Mouse (Mus musculus) c-Kit-positive CD71-negative TER-119-negative erythroid progenitor cells, embryonic 14.5 days (primary cell): ENCODE results near the gene Cdh22.

Experiments used
- DNase-seq: peaks from one replicate; pipeline ENCODE4 v3.0.0-alpha.2; 2013; ENCODE audit warnings: low read depth

Gene Cdh22

DNA sequence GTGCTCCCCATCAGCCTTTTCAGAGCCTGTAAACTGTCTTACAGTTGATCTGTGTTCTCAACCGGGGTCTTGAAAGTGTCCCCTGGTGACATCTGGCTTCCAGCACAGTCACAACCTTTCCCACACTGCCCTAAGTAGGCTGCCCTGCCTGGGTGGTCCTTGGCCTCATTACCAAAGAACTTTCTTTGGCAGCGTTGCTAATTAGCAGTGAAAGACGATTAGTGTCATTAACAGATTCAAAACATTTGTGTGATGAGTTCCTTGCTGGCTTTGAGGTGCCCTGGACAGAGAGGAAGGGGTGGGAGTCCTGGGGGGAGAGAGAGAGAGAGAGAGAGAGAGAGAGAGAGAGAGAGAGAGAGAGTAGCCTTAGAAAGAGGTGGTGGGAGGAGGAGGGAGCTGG, 14.3 kb upstream of the Cdh22 start:
- DNase-seq = no peak

GRCm38 (mm10) chr2:165246349-165246748, 11.7 kb upstream of the Cdh22 start:
- no peak for DNase-seq

DNA sequence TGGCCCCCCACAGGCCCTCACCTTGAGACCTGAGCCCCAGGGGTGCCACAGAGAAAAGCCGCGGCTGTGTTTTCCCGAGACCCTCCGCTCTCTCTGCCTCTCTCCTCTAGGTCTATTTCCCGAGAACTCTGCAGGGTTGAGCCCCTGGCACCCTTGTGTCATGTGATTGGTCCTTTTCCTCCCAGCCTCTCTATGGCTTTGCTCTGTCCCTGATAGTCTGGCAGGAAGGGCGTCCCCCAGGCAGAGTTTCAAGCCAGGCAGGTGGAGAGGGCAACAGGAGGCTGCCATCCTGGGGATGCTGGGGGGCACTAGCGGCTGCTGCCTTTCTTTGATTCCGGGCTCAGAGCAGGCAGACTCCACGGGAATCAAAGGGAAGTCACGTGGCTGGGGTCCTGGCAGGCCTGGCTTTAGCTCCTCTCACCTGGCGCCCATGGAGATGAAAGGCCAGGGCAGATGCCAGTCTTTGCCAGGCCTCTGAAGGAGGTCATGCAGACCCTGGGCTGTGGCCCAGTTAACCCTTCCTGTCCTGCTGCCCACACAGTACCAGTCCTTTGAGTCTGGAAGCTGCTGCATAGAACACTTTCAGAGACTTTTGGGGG, 8.6 kb upstream of the Cdh22 start:
- DNase-seq = no peak

DNA sequence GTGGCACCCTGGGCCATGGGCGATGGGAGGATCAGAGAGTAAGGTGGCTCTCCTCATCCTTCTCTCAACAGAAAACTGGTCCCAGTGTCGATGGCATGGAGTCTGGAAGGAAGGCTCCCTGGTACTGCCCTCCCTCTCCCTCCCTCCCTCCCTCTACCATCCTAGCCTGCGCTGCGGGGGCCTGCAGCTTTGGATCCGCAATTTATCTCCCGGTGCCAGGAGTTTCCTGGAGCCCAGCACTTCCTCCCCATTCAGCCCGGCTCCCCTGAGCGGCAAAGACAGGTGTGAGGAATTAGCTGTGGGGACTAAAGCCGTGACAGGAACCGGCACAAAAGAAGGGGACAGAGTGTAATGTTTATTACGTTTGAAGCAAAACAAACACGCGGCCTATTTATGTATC, 7.9 kb upstream of the Cdh22 start:
- DNase-seq = no peak

DNA sequence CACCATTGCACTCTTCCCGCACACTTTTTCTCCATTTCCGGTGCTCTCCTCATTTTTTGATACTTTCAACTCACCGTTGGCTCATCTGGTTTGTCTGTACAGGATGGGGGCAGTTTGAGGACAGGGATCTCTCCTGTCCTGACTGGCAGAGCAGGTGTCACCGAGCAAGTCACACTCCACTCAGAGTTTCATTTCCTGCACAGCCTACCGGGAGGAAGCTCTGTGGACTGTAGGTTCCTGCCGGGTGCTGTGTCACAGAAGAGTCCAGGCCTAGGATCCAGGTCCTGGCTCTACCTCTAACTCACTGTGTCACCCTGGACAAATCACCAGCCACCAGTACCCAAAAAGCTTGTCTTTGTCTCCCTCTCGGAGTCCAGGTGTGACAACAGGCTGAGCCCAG, 7.1 kb upstream of the Cdh22 start:
- DNase-seq = no peak

- no peak for DNase-seq
Observed at GRCm38 (mm10) chr2:165240371-165240770, 5.7 kb upstream of the Cdh22 start.

DNA sequence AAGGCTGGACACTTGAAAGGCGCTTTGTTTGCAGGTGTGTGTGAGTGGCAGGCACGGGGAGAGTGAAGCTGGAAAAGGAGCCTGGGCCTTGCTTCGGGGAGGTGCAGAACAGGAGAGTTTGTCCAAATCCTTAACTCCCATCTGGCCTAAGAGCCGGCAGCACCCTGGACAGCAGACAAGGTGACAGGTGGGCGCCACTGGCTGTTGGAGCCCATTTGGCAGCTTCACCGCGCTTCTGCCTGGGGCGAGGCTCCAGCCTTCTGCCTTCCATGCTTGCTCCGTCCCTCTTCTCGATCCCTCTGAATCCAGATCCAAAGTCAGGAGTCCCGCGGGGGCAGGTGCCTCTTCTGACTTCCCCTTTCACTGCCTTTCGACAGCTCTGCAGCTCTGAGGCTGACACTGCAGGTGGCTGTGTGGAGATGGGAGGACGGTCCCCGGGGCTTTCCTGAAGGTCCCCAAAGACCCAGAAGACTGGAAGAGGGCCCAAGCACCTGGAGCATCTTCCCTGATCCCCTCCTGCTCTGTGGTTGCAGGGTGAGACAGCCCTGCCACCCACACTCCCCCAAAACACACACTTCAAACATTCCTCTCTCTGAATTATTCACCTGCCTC, 5.0 kb upstream of the Cdh22 start:
- DNase-seq = no peak

GRCm38 (mm10) chr2:165238416-165239145, 3.9 kb upstream of the Cdh22 start:
- DNase-seq = no peak

GRCm38 (mm10) chr2:165234291-165234612, 401 bp downstream of the Cdh22 start:
- no peak for DNase-seq

DNA sequence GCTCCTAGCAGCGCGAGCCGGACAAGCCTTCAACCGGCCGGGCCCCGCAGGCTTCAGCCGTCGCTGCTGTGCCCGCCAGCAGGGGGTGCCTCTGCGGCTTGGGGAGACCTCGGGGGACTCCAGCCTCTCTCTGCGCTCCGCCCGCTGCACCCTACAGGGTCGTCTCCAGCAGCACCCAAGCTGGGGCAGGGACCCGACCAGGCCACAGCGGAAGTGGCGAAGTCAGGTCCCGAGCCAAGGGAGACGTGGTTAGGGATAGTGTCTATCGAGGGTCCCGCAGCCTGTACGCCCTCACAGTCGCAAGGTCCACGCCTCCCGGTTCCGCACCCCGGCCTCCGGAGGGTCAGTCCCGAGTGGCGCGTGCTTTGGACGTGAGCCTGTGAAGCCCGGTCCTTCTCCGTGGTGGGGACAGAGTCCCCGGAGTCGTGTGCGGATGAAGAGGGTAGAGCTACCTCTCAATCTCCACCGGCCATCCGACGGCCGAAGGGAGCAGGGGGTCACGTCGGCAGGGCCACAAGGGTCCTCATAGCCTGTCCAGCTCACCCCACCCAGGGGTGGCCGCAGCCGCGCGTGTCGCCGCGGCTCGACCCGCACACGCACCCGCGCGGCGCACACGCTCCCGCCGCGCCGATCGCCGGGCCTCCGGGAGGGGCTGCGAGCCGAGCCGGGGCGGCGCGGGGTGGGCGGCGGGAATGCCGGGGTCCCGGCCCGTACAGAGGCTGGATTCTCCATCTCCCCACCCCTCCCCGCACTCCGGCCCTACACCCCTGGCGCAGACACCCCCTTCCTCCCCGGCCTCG, 962 bp downstream of the Cdh22 start:
- DNase-seq = peak; percentile 32

GRCm38 (mm10) chr2:165229050-165229449, 5.6 kb downstream of the Cdh22 start:
- no peak for DNase-seq

- no peak for DNase-seq
Observed at GRCm38 (mm10) chr2:165223837-165224236, 10.8 kb downstream of the Cdh22 start.

DNA sequence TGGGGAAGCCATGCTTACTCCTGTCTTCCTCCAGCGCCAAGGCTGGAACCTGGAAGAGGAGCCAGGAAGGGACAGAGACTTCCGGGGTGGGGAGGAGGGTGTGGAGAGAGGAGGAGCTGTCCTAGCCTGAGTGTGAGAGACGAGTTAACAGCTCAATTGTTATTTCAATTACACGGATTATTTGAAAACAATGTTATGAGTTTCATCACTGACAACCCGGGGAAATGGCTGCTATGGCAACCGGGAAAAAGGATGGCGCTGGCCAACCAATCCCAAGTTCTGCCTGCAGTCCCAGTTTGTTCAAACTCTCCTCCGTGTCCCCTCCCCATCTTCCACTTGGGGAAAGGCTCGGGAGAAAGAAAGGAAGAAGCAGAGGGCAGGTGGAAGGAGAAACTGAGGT, 12.7 kb downstream of the Cdh22 start:
- DNase-seq = no peak

DNA sequence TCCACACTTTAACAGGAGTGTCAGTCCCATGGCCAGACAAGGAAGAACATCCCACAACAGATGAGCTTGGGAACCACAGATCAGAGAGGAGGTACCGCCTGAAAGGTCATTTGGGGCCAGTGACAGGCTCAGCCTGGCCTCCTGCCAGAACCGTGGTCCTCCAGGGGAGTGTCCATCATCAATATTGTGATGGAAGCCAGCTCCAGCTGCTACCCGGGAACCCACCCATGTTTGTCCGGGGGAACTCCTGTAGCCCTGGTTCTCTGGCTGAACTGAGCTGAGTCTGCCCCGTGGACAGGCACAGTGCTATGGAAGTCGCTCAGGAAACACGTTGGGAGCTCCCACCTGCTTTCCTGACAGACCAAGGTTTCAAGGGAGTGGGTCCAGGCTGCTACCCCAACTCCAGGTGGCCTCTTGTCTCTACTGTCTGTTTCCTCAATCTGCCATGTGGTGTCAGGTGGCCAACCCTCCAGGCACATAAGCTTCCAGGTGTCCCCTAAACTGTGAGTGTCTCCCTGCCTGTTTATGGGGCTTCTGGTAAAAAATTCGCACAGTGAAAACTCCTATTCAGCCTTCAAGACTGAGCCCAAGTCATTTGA, 14.2 kb downstream of the Cdh22 start:
- no peak for DNase-seq

- no peak for DNase-seq
Observed at GRCm38 (mm10) chr2:165218954-165219353, 15.7 kb downstream of the Cdh22 start.

DNA sequence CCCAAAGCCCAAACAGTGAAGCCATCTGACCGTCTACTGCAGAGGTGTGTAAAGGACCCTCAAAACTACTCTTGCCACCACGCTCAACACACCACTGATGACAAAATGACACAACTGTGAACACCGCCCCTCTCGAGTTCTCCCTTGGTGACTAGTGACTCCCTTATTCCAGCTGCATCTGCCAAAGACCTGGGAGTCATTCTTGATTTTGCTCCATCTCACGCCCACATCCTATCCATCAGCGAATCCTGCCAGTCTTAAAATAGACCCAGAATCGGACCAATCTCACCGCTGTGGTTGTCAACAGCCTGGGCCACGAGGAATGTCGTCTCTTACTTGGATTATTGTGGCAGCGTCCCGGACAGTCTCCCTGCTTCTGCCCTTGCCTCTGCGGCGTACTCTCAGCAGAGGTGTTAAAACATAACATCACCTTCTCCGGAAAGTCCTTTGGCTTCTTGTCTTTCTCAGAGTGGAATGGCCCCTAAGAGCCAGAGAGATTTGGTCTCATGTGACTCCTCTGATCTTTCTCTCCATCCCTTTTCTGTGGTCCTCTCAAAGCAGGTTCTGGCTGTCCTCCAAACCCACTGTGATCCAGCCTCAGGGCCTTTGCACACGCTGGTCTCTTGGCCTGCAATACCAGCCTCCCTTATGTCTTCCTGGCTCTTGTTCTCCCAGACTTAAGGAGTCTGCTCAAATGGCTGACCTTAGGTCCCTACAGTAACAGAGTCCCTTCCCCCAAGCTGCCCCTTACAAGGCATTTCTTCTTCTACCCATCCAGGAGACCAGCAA, 17.1 kb downstream of the Cdh22 start:
- no peak for DNase-seq

- no peak for DNase-seq
Observed at GRCm38 (mm10) chr2:165215103-165215951, 19.3 kb downstream of the Cdh22 start.

- no peak for DNase-seq
Observed at GRCm38 (mm10) chr2:165211426-165212079, 23.1 kb downstream of the Cdh22 start.

GRCm38 (mm10) chr2:165210948-165211347, 23.7 kb downstream of the Cdh22 start:
- no peak for DNase-seq

DNA sequence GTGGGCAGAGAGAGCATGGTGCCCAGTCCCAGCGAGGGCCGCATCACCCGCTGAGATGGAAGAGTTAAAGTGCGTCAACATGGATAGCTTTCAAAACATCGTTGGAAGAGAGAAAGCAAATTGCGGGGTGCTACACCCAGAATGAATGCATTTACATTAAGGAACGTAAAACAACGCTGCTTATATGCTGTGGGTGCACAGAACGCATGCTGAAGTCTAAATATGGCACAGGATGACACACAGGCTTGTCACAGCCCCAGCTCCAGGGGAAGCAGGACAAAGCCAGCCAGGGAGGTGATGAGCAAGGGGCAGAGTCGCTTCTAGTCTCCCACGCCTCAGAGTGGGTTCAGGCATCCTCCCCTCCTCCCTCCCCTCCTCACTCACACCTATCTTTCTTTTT, 27.0 kb downstream of the Cdh22 start:
- DNase-seq = no peak
